25 mouse cellular contexts compared by ENCODE assay signal in the genomic region with DNA sequence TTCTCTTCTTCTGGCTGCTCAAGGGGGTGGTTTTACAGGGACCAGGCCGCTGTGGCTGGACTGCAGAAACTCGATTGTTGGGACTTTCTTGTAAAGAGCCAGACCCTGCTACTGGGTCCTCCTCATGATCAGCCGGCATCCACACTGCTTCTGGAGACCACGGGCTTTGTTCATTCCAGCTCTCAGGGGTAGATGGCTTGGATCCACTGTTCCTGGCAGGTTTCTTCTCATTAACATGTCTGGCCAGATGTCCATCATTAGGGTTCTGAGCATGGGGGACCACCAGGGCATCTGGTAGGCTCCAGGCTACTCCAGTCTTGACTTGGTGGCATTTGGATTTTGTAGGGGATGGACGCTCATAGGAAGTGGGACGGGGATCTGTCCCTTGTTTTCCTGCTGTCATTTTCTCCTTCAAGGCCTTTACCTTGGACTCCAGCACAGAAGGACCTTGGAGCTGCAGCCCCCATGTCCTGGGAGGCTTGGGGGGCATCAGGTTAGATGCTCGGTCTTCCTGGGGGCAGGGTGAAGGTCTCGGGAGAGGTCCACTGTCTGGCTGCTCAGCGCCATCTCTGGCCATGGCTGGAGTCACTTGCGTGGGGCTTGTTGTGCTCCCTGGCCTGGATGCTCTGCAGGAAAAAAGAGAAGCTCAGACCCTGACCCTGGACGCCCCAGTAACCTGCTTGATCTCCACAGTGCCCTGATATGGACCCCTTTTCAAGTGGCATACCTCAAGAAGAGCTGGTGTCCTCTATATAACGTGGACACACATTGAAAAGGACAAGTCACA. TPM values are rescaled to one million over a fixed set of nuclear protein-coding genes. Genes with fewer than 3 reads are reported as not detected.
A peak's percentile ranks its signal among the peaks of the same experiment; 100 is the strongest.
DNase-seq lines count a peak whose midpoint lies in the region; ATAC-seq lines count a peak whose summit lies in the region.
"Had no signal": no experiment of that assay in that cellular context is flagged by ENCODE, and none has a peak within 500 bp of the region (broad histone marks: within the 10 kb centered on the region; RNA-seq: fewer than 3 reads in every experiment).

No protein-coding gene starts in this region.

- H3K36me3 ChIP-seq in heart, embryonic 14.5 days (ENCODE audit: control insufficient read depth, insufficient read depth, low read length) = peaks cover 46% of the 10 kb centered on the region
- H3K36me3 ChIP-seq: hindbrain, embryonic 12.5 days; liver, embryonic 13.5 days; midbrain, embryonic 15.5 days; stomach, embryonic 15.5 days had no signal

- no peak overlapping the region for H3K27ac ChIP-seq in heart, embryonic 14.5 days (replicated peaks in 1 of 2; ENCODE audit: control insufficient read depth in 1 of 2, insufficient read depth in 1 of 2, low read depth in 2 of 2, low read length in 2 of 2)
- H3K27ac ChIP-seq: embryonic facial prominence, embryonic 15.5 days; hindbrain, embryonic 12.5 days; limb, embryonic 13.5 days; liver, embryonic 13.5 days; midbrain, embryonic 15.5 days; stomach, embryonic 15.5 days had no signal

- H3K4me1 ChIP-seq in heart, embryonic 14.5 days (ENCODE audit: control insufficient read depth in 2 of 2, insufficient read depth in 2 of 2, low read length in 2 of 2) = peaks cover 32 to 44% of the 10 kb centered on the region in 2 experiments

- H3K4me3 ChIP-seq in heart, embryonic 14.5 days (ENCODE audit: control insufficient read depth in 1 of 2, insufficient read depth in 1 of 2, low read depth in 1 of 2, low read length in 2 of 2) = no peak overlapping the region
- H3K4me3 ChIP-seq: embryonic facial prominence, embryonic 15.5 days; hindbrain, embryonic 12.5 days; limb, embryonic 13.5 days; liver, embryonic 13.5 days; midbrain, embryonic 15.5 days; myocyte; stomach, embryonic 15.5 days had no signal

- H3K9me3 ChIP-seq in heart, embryonic 14.5 days (ENCODE audit: control insufficient read depth, low read length) = no peaks in the 10 kb centered on the region
- H3K9me3 ChIP-seq: embryonic facial prominence, embryonic 15.5 days; hindbrain, embryonic 12.5 days; limb, embryonic 13.5 days; liver, embryonic 13.5 days; midbrain, embryonic 15.5 days; stomach, embryonic 15.5 days had no signal

- DNase-seq in adrenal gland, adult (ENCODE audit: inconsistent age in 2 of 2, low spot score in 1 of 2) = peak; percentile 38 to 65
- DNase-seq in adrenal gland, postnatal 25 days = no peak
- DNase-seq in heart, postnatal 4 days = no peak
- DNase-seq in kidney, adult 11 months = peak; percentile 67
- no peak for DNase-seq in kidney, postnatal 10 days
- peak; percentile 4 for DNase-seq in right cerebral cortex, postnatal 14 days
- no peak for DNase-seq in right cerebral cortex, adult 2 months (ENCODE audit: low spot score in 2 of 2)
- DNase-seq: adrenal gland, postnatal 36 days; cerebellum, adult 11-12 months; cerebellum, postnatal 36 days; layer of hippocampus, postnatal 36 days; liver, embryonic 13.5 days; lung, embryonic 14.5 days; lung, postnatal 36 days had no signal

- ATAC-seq in heart, embryonic 14.5 days (ENCODE audit: insufficient number of reproducible peaks, insufficient read depth, low FRiP score, low read depth) = no peak
- ATAC-seq: forebrain, embryonic 16.5 days; intestine, embryonic 16.5 days; midbrain, embryonic 15.5 days; Patski had no signal

- H3K27me3 ChIP-seq in heart, embryonic 14.5 days (ENCODE audit: control insufficient read depth, insufficient read depth, low read length) = no peaks in the 10 kb centered on the region
- H3K27me3 ChIP-seq: embryonic facial prominence, embryonic 15.5 days; limb, embryonic 13.5 days; Patski had no signal

- 0 out of 2 replicates have a peak overlapping the region, but pooled peaks have one; percentile 42 for H3K9ac ChIP-seq in heart, embryonic 14.5 days (ENCODE audit: low read length)
- H3K9ac ChIP-seq: embryonic facial prominence, embryonic 15.5 days; hindbrain, embryonic 12.5 days; limb, embryonic 13.5 days; liver, embryonic 13.5 days; lung, embryonic 14.5 days; midbrain, embryonic 15.5 days; stomach, embryonic 15.5 days had no signal

- H3K4me2 ChIP-seq in heart, embryonic 14.5 days (ENCODE audit: low read length) = no peak overlapping the region
- H3K4me2 ChIP-seq: embryonic facial prominence, embryonic 15.5 days; hindbrain, embryonic 12.5 days; limb, embryonic 13.5 days; liver, embryonic 13.5 days; lung, embryonic 14.5 days; midbrain, embryonic 15.5 days; stomach, embryonic 15.5 days had no signal

- WGBS in heart, embryonic 14.5 days = 72% methylated on average over 12 of the region's 12 CpGs

RNA-seq across cellular contexts. Expression of a gene that starts 2.4 kb away (rescaled TPM):
- total RNA-seq in adrenal gland, postnatal 25 days (2021) = 33.9 and 35.3 TPM in 2 replicates
- polyA plus RNA-seq in heart, embryonic 14.5 days (2014; fragmentation: Nextera tagmentation; extraction: Ambion mirVana) = 6.9 and 7.2 TPM in 2 replicates
- 10 to 100 TPM; 55.0 to 60.7 TPM for total RNA-seq in heart, postnatal 4 days (2021)
- total RNA-seq: megakaryocyte-erythroid progenitor cell, adult 5-6 weeks had no signal

Comparison
In these comparisons a context has a peak if more than half of its experiments do, and no peak if none do; other contexts are left out.
1. DNase-seq: peak in adrenal gland, adult (2 of 2), kidney, adult 11 months (single experiment) and right cerebral cortex, postnatal 14 days (single experiment); none in adrenal gland, postnatal 25 days (single experiment), heart, postnatal 4 days (single experiment), kidney, postnatal 10 days (single experiment) and right cerebral cortex, adult 2 months (0 of 2).